Mouse (Mus musculus) cerebellum, postnatal 14 days (tissue): ENCODE results near the gene Abi2.
A peak's percentile ranks its signal among the peaks of the same experiment; 100 is the strongest.

Experiments used
- DNase-seq, 2 experiments: peaks; one replicate each; pipeline ENCODE4 v3.0.0; 2021; ENCODE audit warnings: mixed read lengths in 2 of 2

Abi2 gene

DNA sequence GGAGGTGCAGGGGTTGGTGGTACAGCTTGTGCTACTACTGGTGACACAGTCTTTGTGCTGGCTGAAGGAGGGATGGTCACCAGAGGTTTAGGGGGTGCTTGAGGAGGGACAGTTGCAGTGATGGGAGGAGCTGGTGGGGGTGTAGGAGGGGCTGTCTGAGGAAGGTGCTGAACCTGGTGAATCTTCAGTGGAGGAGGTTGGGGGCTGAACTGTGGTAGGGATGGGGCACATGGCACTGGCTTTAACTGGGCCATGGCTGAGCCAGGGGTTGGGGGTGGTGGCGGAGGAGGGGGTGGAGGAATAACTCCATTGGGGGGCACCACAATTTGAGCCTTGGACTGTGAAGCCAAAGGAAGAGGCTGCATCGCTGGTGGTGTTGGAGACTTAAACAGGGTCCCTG lies 80.2 kb downstream of the Abi2 start:
- no peak for DNase-seq

DNA sequence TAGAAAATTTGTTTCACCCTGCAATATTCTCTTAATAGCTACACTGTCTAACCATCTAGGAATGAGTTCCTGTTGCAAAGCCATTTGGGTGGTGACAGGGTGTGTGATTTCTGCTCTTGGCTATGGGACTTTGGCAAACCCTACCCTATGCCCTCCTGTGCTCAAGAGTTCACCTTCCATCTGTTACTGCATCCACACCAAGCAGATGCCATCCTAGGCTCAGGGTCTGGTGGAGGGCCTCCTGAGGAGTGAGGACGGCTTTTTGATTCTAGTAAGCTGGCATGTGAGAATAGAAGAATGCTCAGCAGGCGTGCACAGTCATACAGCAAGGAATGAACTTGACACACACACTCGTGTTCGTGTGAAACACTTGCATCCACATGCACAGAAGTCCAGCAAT lies 81.1 kb downstream of the Abi2 start:
- DNase-seq: peak; percentile 53 to 70

GRCm38 (mm10) chr1:60492404-60492803 lies 83.0 kb downstream of the Abi2 start:
- DNase-seq: no peak

DNA sequence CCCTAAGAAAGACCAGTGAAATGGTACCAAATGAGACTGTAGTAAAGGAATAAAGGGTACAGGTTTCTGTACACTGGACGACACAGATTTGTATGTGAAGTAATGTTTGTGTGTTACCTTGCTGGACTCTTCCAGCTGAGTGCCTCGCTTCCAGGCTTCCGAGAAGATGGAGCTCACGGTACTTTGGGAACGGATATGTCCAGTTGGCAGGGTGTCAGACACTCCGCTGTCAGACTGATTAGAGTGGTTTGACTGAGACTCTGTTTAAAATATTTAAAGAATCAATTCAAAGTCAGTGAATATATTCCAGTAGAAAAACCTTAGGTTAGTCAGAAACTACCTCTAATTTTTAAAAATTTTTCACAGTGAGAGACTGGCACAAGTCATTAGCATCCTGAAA lies 84.0 kb downstream of the Abi2 start:
- DNase-seq: peak; percentile 50 to 54

DNA sequence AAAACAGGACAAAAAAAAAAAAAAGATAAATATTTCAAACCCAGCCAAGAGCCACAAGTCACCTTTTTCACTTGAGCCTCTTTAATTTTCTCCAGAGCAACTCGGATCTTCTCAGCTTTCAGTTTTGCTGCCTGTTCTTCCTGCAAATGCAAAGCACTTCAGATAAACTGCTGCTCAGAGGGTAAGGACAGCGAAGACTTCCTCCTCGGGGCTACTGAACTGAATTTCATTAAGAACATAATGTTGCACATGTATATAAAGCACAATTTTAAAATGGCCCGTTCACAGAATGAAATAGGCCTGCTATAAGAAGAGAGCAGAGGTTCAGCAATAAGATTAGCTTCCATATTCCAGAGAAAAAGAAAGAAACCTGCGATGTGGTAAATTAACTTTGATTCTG lies 94.0 kb downstream of the Abi2 start:
- DNase-seq: no peak

- DNase-seq: no peak
Measured at GRCm38 (mm10) chr1:60510584-60510983, 101.2 kb downstream of the Abi2 start.

DNA sequence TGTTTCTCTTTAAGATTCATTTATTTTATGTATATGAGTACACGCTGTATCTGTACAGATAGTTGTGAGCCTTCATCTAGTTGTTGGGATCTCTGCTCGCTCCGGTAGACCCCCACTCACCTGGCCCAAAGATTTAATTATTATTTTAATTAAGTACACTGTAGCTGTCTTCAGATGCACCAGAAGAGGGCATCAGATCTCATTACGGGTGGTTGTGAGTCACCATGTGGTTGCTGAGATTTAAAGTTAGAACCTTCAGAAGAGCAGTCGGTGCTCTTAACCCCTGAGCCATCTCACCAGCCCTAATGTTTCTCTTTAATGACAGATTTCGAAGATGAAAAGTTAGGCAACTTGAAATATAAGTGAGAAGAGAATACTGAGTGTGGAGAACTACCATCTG lies 120.7 kb downstream of the Abi2 start:
- DNase-seq: no peak

GRCm38 (mm10) chr1:60530636-60531035 lies 121.2 kb downstream of the Abi2 start:
- DNase-seq: no peak
